Mouse (Mus musculus) kidney, postnatal 10 days (tissue): ENCODE results near the gene Gm4756.
A peak's percentile ranks its signal among the peaks of the same experiment; 100 is the strongest.
"Not testable (repeated sequence)": the region's sequence is repeated elsewhere in the genome, so short reads cannot be mapped to it uniquely, and the experiment has no call there.

ENCODE experiments used
- DNase-seq: peaks from one replicate; pipeline ENCODE4 v3.0.0; 2021; ENCODE audit warnings: mixed read lengths

Gene Gm4756

DNA sequence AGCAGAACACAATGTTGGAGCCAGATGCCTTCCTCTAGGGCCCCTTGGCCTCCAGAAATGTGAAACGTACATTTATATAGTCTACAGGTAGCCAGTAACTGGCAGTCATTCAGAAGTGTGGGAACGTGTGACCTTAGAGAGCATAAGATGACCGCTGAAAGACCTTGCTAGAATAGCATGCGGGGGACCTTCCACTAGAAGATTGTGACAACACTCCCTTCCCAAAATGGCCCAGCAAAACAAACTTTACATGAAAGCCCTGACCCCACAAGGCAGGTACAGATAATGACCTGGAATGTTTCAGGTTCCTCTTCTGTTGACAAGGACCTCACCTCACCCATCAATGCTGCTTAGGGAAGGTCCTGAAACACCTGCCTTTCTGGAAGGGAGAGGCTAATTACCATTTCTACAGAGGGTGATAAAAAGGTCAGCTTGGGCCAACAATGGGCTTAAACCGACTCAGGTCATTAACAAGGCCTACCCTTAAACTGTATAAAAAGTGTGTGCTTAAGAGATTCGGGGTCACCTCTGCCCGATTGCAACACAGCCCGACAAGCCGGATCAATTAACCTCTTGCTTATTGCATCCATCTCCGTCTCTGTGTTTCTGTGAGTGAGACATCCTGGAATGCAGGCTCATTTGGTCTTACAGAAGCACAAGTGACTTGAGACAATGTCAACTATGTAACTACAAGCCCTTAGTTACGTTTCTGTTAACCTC lies at the start of gene Gm4756:
TSS of gene Gm4756 (minus strand) at position 51 of the 720 bp plus-strand sequence.
- no peak for DNase-seq

DNA sequence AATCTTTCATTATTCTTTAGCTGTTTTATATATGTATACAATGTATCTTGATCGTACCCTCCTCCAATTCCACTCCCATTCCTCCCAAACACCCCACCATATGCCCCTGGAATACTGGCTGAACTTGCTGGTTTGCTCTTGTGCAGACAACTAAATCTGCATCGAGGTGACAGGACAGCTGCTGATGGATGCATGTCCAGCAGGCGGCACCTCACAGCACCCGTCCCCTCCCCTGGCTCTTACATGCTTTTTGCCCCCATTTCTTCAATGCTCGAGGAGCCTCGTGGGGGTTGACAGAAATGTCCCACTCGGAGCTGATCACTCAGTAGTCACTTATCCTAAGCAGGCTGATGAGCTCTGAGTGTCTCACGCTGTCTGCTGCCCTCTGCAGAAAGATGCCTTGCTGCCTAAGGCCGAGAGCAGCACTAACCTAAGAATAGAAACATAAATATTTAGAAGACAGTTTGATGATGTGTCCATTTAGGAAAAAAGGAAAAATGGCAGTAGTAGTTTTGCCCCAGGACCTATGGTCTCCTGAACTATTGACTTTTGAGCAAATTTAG lies 45.5 kb upstream of the Gm4756 start:
- DNase-seq: peak; percentile 21

DNA sequence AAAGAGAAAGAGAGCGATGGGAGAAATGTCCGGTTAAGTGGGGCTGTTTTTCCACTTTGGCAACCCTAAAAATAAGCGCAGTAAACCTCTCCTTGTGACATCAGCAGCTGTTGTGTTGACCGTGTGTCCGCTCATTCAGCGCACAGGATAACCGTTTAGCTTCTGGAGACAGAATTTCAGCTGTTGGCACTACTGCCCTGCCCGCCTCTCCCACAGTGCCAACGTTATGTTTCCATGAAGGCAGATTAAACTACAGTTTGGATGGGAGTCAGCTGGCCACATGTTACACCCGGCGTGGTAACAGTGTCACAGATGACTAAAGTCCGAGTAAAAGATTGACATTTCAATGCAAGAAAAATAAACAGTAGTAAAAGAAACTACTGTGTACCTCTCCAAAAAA lies 45.0 kb upstream of the Gm4756 start:
- DNase-seq: peak; percentile 8

DNA sequence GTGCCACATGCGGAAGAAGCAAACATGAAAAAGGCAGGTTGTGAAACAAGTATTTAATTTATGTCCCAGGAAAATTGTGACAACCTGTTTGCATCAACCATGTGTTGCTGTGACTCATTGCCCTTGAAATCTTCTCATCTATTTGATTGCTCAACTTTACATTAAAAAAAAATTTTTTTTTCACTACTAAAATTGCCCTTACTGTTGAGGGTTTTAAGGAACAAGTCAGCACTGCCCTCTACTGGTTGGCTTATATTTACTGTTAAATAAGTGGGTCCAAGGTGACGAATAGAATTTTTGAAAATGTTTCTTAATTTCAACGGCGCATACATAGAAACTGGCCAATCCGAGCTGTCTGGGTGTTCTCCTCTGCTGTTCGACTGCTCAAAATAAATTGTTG lies 44.4 kb upstream of the Gm4756 start:
- peak; percentile 11 for DNase-seq

DNA sequence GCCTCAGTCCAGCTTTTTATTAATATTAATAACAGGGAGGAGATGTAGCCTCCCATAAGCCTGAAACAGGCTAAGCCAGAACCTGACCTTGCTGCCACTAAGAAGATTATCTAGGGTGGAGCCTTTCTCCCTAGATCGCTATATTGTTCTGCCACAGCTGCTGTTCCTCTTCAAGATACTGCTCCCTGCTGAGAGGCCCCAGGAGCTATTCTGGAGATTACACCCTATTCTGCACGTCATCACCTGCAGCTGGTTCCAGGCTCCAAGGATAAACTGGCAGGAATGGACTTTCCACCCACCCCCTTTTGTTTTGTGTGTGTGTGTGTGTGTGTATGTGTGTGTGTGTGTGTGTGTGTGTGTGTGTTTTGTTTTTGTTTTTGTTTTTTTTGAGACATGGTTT lies 38.8 kb upstream of the Gm4756 start:
- DNase-seq: not testable (repeated sequence)

DNA sequence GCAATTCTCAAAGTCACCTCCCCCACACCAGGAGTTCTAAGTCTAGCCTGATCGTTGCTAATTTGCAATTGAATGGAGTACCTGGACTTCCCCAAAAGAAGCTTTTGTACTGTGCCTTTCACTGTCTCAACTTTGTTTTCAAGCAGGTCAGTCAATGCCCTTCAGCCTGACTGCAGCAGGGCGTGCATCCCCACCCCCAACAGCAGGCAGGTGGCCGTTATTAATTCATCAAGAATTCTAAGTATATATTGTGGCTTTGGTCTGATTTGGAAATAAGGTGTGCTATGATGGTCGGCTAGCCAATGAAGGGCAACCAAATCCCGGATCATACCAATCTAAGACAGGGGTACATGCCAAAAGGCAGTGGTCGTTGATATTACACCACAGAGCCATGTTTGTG lies 38.3 kb upstream of the Gm4756 start:
- not testable (repeated sequence) for DNase-seq

DNA sequence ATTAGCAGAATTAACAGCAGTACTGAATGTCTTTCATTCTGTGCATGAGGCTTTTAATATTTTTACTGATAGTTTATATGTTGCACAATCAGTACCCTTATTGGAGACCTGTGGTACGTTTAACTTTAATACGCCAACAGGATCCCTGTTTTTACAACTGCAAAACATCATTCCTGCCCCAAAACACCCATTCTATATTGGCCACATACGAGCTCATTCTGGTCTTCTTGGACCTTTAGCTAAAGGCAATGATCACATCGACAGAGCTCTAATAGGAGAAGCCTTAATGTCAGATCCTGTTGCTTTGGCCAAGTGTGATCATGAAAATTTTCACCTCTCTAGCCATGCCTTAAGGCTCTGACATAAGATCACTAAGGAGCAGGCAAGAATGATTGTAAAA lies 37.1 kb upstream of the Gm4756 start:
- not testable (repeated sequence) for DNase-seq

DNA sequence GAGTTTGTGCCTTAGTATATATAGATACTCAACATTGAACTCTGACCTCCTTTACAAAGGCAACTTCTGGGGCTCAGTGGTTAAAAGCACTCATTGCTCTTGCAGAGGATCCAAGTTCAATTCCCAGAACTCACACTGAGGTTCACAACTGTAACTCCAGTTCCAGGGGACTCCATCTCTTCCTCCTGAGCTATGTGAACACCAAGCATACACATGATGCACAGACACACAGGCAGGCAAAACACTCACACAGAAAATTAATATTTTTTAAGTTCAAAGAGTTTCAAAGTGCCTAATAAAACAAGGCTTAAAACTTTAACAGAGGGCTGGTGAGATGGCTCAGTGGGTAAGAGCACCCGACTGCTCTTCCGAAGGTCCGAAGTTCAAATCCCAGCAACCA lies 34.2 kb upstream of the Gm4756 start:
- DNase-seq: no peak

DNA sequence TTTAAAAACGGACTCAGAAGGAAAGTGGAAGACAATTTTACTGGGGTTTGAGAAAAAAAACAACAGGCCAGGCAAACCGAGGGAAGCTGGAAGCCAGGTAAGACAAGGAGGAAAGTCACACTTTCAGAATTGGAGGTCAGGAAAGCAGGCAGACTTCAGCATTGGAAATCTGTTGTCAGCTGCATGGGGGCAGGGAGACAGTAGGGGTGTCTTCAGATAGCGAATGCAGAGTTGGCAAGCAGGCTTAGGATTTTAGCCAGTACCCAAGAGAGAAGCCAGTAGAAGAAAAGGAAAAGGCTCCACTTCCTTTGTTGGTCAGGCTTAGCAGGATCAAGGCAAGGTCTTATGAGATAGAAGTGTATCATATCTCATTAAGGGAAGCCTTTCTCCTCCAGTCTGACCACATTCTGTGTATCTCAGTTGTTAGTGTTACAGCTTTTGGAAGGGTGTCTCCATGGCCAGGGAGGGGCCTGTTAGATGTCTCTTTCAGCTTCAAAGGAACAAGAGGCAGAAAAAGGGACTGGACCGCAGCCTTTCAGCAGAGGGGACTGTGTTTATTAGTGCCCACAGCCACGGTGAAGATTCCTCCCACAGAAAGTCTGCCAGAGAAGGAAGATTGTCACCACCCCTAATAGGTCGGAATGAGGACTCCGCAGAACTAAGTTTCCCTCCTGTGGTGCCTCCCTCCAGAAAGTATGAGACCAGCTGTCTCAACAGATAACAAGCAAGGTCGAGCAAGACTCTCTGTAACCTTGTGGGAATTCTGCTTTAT lies 33.2 kb upstream of the Gm4756 start:
- DNase-seq: no peak

DNA sequence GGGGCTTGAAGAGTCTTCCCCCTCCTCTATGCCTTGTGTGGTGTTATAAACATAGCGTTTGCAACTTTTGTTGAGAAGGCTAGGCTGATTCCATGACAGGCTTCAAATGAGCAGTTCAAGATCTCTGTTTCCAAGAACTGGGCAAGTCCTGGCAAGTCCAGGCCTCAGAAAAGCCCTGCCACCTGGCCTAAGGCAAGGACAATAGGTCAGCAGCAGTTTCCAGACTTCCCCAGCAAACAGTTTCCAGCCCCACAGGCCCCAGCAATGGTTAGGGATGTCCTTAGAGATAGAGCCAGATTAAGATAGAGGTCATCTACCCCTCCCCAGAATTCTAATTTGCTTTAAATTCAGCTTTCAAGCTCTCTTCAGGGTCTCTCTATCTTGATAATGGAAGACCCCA lies 32.5 kb upstream of the Gm4756 start:
- DNase-seq: no peak

DNA sequence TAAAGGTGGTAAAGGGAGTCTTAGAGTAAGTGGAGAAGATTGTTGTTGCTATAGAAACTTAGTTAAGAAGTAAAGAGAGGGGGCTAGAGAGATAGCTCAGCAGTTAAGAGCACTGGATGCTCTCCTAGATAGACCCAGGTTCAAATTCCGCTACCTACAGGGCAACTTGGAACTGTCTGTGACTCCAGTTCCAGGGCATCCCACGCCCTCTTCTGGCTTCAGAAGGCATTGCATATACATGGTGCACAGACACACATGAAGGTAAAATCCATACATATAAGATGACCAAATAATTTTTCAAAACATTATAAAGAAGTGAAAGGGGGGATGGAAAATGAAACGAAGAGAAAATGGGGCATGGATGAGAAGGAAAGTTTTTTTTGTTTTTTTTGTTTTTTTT lies 30.2 kb upstream of the Gm4756 start:
- DNase-seq: no peak

DNA sequence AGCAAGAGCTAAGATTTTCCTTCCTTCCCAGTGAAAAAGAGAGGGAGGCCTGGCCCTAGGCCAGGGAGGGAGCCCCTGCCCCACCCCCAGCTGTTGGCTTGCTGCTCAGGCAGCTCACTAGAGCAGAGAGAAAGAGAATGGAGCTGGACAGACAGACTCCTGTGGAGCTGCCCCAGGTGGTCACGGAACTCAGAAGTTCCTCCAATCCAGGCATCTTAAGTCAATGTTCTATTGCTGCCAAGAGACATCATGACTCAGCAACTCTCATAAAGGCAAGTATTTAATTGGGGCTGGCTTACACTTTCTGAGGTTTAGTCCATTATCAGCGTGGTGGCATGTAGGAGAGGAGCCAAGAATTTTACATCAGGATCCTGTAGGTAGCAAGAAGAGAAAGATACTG lies 25.4 kb upstream of the Gm4756 start:
- peak; percentile 19 for DNase-seq

DNA sequence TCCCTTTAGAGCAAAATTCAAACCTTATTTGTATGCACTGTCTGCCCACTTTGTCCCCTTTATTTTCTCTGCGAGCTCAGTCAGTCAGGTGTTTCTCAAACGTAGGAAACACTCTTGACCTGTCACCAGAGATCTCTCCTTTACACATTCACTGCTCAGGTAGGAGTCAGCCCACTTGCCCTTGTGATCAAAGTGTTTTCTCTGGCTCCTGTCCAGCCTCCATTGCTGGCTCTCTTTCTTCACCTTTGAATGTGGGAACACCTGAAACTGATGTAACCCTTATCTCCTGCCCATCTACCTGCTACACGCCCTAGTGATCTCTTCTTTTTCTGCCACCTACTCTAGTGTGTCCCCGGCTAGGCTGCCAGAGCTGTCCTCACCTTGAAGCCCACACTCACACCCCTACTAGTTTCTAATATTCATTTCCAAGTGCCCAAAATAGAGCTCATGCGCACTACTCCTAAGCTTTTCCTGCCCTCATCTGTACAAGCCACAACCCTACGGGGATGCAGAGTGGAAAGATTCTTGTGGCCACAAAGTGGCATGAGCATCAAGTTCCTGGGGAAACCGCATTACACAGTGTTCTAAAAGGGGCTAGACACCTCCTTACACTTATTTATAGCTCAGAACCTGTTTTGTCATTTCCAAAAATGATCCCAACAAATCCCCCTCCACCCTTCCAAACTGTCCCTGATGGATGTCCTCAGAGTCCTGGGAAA lies 24.8 kb upstream of the Gm4756 start:
- DNase-seq: no peak

DNA sequence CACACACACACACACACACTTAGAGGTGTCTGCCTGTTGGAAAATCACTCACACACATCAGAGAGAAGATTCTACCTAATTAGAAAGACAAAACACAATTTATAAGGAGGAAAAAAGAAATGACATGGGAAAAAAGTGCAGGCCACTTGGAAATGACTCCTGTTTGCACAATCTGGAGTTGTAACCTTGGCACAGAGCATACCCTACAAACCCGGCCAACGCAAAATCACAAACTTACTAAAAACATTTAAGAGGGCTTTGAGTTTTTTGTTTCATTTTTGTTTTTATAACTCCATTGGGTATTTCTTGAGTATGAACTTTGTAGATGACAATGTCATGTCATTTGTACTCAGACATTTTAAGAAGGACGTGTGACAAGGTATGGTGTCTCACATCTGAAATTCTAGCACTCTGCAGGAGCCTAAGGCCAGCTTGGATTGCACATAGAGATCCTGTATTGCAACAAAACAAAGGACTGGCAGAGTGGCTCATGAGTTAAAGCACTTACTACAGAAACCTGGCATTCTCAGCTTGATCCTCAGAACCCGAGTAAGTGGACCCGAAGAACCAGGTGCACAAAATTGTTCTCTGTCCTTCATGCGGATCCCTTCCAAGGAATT lies 22.2 kb upstream of the Gm4756 start:
- no peak for DNase-seq

DNA sequence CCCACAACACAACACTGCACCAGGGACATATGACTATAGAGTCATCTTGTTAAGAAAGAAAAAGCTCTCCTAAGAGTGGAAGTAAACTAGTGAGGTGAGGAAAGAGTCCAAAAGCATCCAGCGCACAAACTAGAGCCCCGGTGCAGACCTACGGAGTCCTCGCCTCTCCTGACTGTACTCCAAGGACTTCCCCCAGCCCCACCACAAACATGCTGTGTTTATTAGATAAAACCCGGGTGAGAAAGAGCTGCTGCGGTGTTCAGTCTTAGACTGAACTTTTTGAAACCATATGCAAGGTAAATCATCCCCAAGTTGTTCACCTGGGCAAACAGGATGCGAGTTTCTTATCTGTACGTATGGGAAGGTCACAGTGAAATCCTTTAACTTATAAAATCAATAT lies 21.5 kb upstream of the Gm4756 start:
- no peak for DNase-seq

DNA sequence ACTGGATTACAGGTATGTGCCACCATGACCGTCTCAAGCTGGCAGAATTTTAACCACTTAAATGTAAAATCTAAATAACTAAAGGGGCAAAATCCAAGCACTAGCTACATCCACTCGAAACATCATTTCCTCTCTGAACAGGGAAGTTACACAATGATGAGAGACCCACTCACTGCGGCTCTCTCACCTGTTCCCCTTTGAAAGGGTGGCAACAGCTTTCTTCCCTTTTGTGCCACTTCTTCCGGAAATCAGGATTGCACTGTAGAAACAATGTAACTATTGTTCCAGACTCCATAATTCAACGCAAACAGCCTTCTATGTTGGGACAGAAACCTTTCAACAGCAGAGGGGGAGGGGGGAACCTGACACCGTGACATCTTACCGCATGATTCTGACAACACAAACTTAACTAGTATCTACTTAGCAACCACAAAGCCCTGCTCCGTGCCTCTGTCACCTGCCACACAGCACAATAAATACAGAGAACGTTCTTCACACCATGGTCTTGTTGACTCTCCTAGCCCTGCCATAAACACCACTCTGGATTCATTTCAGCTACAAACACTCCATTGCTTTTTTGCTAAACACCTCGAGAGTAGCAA lies 18.5 kb upstream of the Gm4756 start:
- no peak for DNase-seq

DNA sequence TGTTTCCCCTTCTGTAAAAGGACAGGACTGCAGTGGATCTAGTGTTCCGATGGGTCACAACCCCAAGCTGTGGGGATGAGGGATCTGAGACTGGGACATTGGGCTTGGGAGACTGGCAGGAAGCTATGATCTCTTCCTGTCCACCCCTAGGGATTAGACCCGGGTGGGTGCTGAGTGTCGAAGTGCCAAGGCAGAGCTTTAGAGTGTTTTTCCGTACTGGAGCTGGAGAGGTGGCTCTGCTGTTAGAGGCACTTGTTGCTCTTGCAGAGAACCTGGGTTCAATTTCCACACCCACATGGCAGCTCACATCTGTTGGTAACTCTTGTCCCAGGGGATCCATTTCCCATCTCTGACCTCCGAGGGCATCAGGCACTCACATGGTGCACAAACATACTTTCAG lies 16.6 kb upstream of the Gm4756 start:
- no peak for DNase-seq

DNA sequence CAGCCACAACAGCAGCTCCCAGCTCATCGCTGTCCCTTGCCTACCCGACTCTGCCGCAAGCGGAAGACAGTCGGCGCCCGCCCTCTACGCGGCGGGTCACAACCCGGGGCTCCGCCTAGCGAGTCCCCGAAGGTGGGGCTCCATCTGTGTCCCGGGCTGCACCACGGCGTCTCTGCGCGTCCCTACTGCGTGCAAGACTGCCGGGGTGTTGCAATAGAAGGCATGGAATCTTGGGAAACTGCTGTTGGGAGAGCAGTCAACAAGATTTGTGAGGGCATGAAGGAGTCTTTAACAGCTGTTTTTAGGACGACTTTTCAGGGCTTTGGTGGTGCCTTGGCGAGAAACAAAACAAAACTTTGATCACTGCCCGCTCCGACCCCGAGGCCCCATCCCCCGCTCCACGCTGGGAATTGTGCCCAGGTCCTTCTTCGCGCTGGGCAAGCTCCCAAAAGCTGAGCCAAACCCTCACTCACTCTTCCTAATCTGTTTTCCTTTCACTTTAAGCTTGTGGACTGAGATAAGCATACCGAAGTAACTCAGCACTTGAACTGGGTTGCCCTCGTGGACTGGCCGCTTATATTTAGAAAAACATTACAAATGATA lies 15.4 kb upstream of the Gm4756 start, which contains the start of gene Dhrs7:
TSS of gene Dhrs7 (minus strand) at position 175 of the 603 bp plus-strand sequence.
- peak; percentile 90 for DNase-seq

DNA sequence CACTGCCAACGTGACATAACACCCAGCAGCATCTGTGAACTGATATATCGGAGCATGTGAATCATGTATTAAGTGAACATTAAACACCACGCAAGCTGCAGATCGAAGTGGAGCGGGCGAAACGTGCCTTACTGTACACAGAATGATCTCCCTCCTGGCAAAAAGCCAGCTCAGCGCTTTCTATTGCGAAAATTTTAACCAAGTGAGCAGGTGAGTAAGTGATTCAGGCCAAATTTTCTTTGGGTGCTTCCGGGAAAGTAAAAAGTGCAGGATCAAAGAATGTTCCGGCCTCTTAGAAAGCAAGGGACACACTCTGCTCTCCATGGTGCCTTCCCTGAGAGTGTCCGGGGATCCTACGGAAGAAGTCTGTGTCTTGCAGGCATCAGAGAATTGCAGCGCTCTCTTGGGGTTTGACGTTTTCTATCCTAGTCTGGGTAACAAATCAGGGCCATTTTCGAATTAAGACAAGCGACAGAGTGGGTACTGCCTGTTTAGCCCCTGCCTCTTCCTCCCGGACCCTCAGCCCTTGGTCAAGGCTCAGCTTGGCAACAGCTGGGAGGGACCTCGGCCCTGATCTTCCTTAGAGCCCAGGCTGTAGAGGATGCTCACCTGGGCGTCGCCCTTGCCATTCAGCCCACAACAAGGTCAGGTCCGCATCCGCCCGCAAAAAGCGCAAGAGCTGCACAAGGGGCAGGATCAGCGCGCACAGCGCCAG lies 14.7 kb upstream of the Gm4756 start:
- DNase-seq: peak; percentile 60

DNA sequence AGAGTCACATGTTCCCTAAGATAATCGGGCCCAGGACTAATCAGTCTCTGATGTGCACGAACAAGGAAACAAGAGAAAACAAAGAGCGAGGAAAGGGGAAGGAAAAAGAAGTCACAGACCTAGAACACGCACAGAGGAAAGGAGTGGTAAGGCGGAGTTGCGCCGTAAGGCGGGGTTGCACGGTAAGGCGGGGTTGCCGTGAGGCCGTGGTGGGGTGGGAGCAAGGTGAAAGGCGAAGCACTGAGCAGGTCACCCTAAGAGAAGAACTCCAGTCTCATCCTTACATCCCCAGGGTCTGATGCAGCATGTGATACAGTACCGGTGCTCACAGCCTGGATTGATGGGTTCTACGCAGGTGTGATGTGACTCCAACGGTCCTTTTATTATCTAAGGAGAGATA lies 6.3 kb upstream of the Gm4756 start:
- no peak for DNase-seq

DNA sequence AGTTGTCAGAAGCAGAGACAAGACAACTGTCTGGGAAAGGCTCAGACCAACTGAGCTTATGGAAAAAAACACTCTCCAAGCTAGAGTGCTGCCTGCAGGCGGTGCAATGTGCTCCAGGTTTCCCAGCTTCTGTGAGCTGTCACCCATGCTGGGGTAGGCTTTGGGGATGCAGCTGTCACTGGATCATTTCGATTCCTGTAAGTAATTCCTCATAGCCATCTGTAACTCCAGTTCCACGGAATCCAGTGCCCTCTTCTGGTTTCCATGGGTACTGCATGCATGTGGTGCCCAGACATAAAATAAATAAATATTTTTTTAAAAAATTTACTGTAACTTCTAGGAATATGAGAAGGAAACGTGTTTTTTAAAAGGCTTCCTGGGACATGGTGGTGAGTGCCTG lies 5.2 kb upstream of the Gm4756 start:
- DNase-seq: peak; percentile 73
